Mouse (Mus musculus): ENCODE results near the gene Olfr12.

DNA sequence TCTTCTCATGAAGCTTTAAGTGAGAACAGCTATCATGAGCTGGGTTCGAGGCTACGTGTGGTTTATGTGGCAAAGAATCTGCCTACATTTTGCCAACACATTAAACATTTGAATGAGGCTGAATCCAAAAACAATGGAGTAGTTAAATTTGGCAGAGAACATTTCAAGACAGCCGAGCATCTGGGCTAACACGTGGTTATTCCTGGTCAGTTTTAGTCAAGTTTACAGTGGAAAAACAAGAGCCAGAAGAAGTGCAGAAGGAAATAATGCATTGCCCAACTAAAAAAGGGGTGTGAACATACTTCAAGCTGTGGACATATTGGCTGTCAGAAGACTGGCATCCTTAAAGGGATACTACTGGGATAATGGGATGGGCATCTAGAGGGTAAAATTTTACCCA, 53.7 kb downstream of the Olfr12 start:
- no peak for TF ChIP-seq CTCF (IDR thresholded peaks at IDR 0.05; ENCODE audit: insufficient read depth, low read length)
- no peak for TF ChIP-seq POLR2A (IDR thresholded peaks at IDR 0.05; ENCODE audit: borderline replicate concordance, extremely low read depth, low read depth, low read length)
